9 mouse cellular contexts compared by ENCODE assay signal in genomic region chr2:138280225-138280711, GRCm38 (mm10). TPM values are rescaled to one million over a fixed set of nuclear protein-coding genes. Genes with fewer than 3 reads are reported as not detected.
DNase-seq lines count a peak whose midpoint lies in the region; ATAC-seq lines count a peak whose summit lies in the region.
"Had no signal": no experiment of that assay in that cellular context is flagged by ENCODE, and none has a peak within 500 bp of the region (broad histone marks: within the 10 kb centered on the region; RNA-seq: fewer than 3 reads in every experiment).

No protein-coding gene starts in this region.

- DNase-seq in frontal cortex, postnatal 10 days (ENCODE audit: low spot score in 2 of 2), result no peak
- DNase-seq in ZHBTc4 (ENCODE audit: low read depth, low spot score), result peak; percentile 62
- peak; percentile 43 for DNase-seq in forebrain, embryonic 14.5 days (ENCODE audit: low spot score)
- DNase-seq in kidney, postnatal 14 days, result peak; percentile 34
- no peak for DNase-seq in ovary, adult 18-20 months (ENCODE audit: low spot score)
- DNase-seq in spleen, postnatal 36 days (ENCODE audit: low spot score in 2 of 2), result no peak

- peaks cover 13% of the 10 kb centered on the region for H3K4me1 ChIP-seq in forebrain, embryonic 14.5 days (ENCODE audit: control insufficient read depth, insufficient read depth, low read length)
- H3K4me1 ChIP-seq in stomach, embryonic 15.5 days, result peaks cover 22% of the 10 kb centered on the region

- no peaks in the 10 kb centered on the region for H3K27me3 ChIP-seq in forebrain, embryonic 14.5 days (replicated peaks; ENCODE audit: control insufficient read depth, insufficient read depth, low read length)
- no peaks in the 10 kb centered on the region for H3K27me3 ChIP-seq in stomach, embryonic 15.5 days (replicated peaks)

- no peaks in the 10 kb centered on the region for H3K9me3 ChIP-seq in forebrain, embryonic 14.5 days (replicated peaks; ENCODE audit: control insufficient read depth, low read length)
- H3K9me3 ChIP-seq in stomach, embryonic 15.5 days, result no peaks in the 10 kb centered on the region

- ATAC-seq in frontal cortex, adult (ENCODE audit: low TSS enrichment), result peak; percentile 51
- ATAC-seq in forebrain, embryonic 14.5 days, result no peak
- no peak for ATAC-seq in stomach, embryonic 15.5 days (ENCODE audit: insufficient read depth, low FRiP score, low read depth)

- WGBS in forebrain, embryonic 14.5 days, result 64% methylated on average over 17 of the region's 17 CpGs
- WGBS in stomach, embryonic 15.5 days, result 41% methylated on average over 17 of the region's 17 CpGs

- no peak overlapping the region for H3K27ac ChIP-seq in forebrain, embryonic 14.5 days (ENCODE audit: low read depth, low read length)
- peak overlapping the region; percentile 78 for H3K27ac ChIP-seq in stomach, embryonic 15.5 days

- peak overlapping the region; percentile 60 for H3K4me2 ChIP-seq in forebrain, embryonic 14.5 days (ENCODE audit: low read length)
- peak overlapping the region; percentile 50 for H3K4me2 ChIP-seq in stomach, embryonic 15.5 days

- peak overlapping the region; percentile 33 for H3K4me3 ChIP-seq in forebrain, embryonic 14.5 days (ENCODE audit: low read depth, low read length)
- H3K4me3 ChIP-seq in stomach, embryonic 15.5 days (replicated peaks), result peak overlapping the region; percentile 39
- H3K4me3 ChIP-seq: erythroblast, embryonic 14.5 days had no signal

- peaks cover 20% of the 10 kb centered on the region for H3K36me3 ChIP-seq in forebrain, embryonic 14.5 days (ENCODE audit: control insufficient read depth, insufficient read depth, low read length)
- H3K36me3 ChIP-seq in stomach, embryonic 15.5 days, result peaks cover 9% of the 10 kb centered on the region; the same call in 1 of the 2 replicates

- H3K9ac ChIP-seq in forebrain, embryonic 14.5 days (ENCODE audit: low read length), result no peak overlapping the region
- peak overlapping the region; percentile 1; the same call in 1 of the 2 replicates for H3K9ac ChIP-seq in stomach, embryonic 15.5 days

RNA-seq across cellular contexts. Expression of gene Btbd3, which starts 23.9 kb away (rescaled TPM):
- 24.4 and 29.7 TPM in 2 replicates for polyA plus RNA-seq in forebrain, embryonic 14.5 days (2014; fragmentation: Nextera tagmentation; extraction: Ambion mirVana)
- 19.6 and 21.3 TPM in 2 replicates for polyA plus RNA-seq in stomach, embryonic 15.5 days (2015; fragmentation: Nextera tagmentation; extraction: Ambion mirVana)
- polyA plus RNA-seq: erythroblast, embryonic 14.5 days had no signal

Comparison
In these comparisons a context has a peak if more than half of its experiments do, and no peak if none do; other contexts are left out.
1. DNase-seq: peak in ZHBTc4 (single experiment), forebrain, embryonic 14.5 days (single experiment) and kidney, postnatal 14 days (single experiment); none in frontal cortex, postnatal 10 days (0 of 2), ovary, adult 18-20 months (single experiment) and spleen, postnatal 36 days (0 of 2).